Comparison of ENCODE assay signal across 30 mouse cellular contexts in the genomic region with DNA sequence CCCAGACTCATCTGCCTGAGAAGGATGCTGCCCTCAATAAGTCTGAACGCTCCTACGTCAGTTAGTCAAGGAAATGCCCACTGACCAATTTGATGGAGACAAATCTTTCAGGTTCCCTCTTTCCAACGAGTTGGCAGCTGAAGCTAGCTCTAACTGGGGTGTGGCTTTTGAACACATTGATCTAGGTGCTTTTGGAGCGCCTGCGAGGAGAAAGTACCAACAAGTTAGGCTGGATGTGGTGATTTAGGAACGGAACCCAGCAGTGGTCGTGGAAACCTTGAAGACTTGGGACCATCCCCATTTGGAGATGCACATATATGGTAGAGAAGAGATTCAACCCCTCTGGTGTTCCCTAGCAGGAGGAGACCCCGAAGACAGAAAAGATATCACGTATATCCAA.
"Had no signal": no experiment of that assay in that cellular context is flagged by ENCODE, and none has a peak within 500 bp of the region (broad histone marks: within the 10 kb centered on the region; RNA-seq: fewer than 3 reads in every experiment).

No protein-coding gene starts in this region.

- H3K4me3 ChIP-seq: limb, embryonic 12.5 days; limb, embryonic 13.5 days; limb, embryonic 15.5 days; liver, embryonic 12.5 days; liver, embryonic 13.5 days; liver, embryonic 15.5 days; lung, embryonic 15.5 days; megakaryocyte, embryonic 14.5 days; midbrain, embryonic 10.5 days; midbrain, embryonic 12.5 days; midbrain, embryonic 13.5 days; midbrain, embryonic 15.5 days; myocyte; neural tube, embryonic 12.5 days had no signal

- H3K4me1 ChIP-seq: megakaryocyte, embryonic 14.5 days had no signal

- H3K27ac ChIP-seq: limb, embryonic 13.5 days; limb, embryonic 15.5 days; liver, embryonic 12.5 days; liver, embryonic 13.5 days; liver, embryonic 14.5 days; liver, embryonic 15.5 days; lung, embryonic 15.5 days; macrophage; midbrain, embryonic 10.5 days; midbrain, embryonic 12.5 days; midbrain, embryonic 13.5 days; midbrain, embryonic 15.5 days; neural tube, embryonic 12.5 days had no signal

- H3K4me2 ChIP-seq: limb, embryonic 12.5 days; limb, embryonic 13.5 days; limb, embryonic 15.5 days; liver, embryonic 11.5 days; liver, embryonic 12.5 days; liver, embryonic 13.5 days; liver, embryonic 15.5 days; lung, embryonic 14.5 days; lung, embryonic 15.5 days; midbrain, embryonic 11.5 days; midbrain, embryonic 12.5 days; midbrain, embryonic 13.5 days; midbrain, embryonic 15.5 days; neural tube, embryonic 12.5 days had no signal

- H3K9ac ChIP-seq: limb, embryonic 12.5 days; limb, embryonic 13.5 days; limb, embryonic 15.5 days; liver, embryonic 12.5 days; liver, embryonic 13.5 days; liver, embryonic 14.5 days; liver, embryonic 15.5 days; liver, postnatal 0 days; lung, embryonic 14.5 days; lung, embryonic 15.5 days; midbrain, embryonic 12.5 days; midbrain, embryonic 13.5 days; midbrain, embryonic 15.5 days; neural tube, embryonic 12.5 days had no signal

- ATAC-seq: liver, embryonic 12.5 days; liver, postnatal 0 days; midbrain, embryonic 13.5 days; midbrain, embryonic 15.5 days; midbrain, embryonic 16.5 days had no signal

- DNase-seq: left cerebral cortex, postnatal 4 days; liver; liver, embryonic 13.5 days; liver, postnatal 0 days; lung, adult 18-20 months; lung, adult 2 months; lung, embryonic 14.5 days; lung, postnatal 10 days; lung, postnatal 14 days; lung, postnatal 36 days; lung, postnatal 4 days; midbrain, embryonic 14.5 days had no signal

- H3K27me3 ChIP-seq: limb, embryonic 13.5 days; limb, embryonic 15.5 days; liver, embryonic 12.5 days; liver, embryonic 13.5 days; liver, embryonic 15.5 days; midbrain, embryonic 13.5 days; midbrain, embryonic 15.5 days; neural tube, embryonic 12.5 days had no signal

- H3K9me3 ChIP-seq: limb, embryonic 12.5 days; limb, embryonic 13.5 days; limb, embryonic 15.5 days; liver, embryonic 12.5 days; liver, embryonic 13.5 days; liver, embryonic 15.5 days; lung, embryonic 15.5 days; megakaryocyte, embryonic 14.5 days; midbrain, embryonic 10.5 days; midbrain, embryonic 12.5 days; midbrain, embryonic 13.5 days; midbrain, embryonic 15.5 days; neural tube, embryonic 12.5 days had no signal

- H3K36me3 ChIP-seq: limb, embryonic 12.5 days; limb, embryonic 13.5 days; limb, embryonic 15.5 days; liver, embryonic 12.5 days; liver, embryonic 13.5 days; liver, embryonic 15.5 days; lung, embryonic 15.5 days; midbrain, embryonic 10.5 days; midbrain, embryonic 12.5 days; midbrain, embryonic 13.5 days; midbrain, embryonic 15.5 days; neural tube, embryonic 12.5 days had no signal
